ENCODE assay signal across 8 mouse cellular contexts in the genomic region with DNA sequence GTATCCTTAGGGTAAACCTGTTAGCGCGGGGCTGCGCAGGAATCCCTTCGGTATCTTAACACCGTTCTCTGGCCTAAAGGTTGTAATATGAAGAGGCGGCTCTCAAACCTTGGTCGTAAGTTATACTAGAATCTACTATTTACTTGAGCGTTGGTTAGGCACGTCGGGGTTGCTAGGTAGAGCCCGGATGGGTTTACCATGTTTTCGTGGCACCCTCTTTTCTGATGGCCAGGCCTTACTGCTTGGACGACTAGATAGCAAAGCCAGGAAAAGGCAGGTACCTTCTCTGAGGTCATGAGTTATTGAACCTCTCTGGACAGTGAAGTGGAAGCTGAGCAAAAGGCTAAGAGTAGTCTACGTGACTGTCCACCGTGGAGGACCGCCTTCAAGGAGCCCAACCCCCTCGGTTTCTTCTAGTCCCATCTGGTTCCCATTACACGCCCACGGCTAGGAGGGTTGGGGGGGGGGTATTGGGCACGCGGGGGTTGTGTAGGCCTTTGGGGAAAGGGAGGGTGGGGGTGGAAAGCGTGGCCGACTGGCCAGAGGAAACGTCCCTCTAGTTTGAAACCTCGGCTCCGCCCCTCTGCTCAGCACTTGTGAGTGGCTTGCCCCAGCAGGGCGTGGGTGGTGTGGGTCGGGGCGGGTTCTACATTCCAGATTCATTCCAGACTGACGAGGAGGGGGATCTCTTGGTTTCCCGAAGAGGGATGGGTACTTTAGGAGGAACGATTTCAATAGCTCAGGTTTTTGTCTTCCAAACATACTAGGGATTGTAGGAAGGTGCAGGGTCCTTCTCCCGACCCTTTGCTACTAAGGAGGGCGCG. TPM values are rescaled to one million over a fixed set of nuclear protein-coding genes. Genes with fewer than 3 reads are reported as not detected.
DNase-seq lines count a peak whose midpoint lies in the region; ATAC-seq and TF ChIP-seq lines count a peak whose summit lies in the region.

No protein-coding gene starts in this region.

- peak overlapping the region; percentile 95 for H3K4me2 ChIP-seq in forebrain, embryonic 13.5 days
- peak overlapping the region; percentile 81 for H3K4me2 ChIP-seq in lung, embryonic 15.5 days

- DNase-seq in CD8-positive naive resting alpha-beta T cell, adult 2 months (ENCODE audit: low read depth in 2 of 2, low spot score in 2 of 2) = peak; percentile 41 to 43
- peak; percentile 92 for DNase-seq in brain, adult 2 months (ENCODE audit: low read depth, low spot score)
- DNase-seq in heart, postnatal 10 days = peak; percentile 92 to 93
- DNase-seq in kidney, postnatal 36 days = peak; percentile 94
- DNase-seq in thymus, adult 2 months = peak; percentile 67

- no peak for TF ChIP-seq POLR2A in olfactory bulb, adult 2 months (IDR thresholded peaks at IDR 0.05; ENCODE audit: insufficient read depth, low read depth, low read length)
- TF ChIP-seq POLR2A in thymus, adult 2 months (IDR thresholded peaks at IDR 0.05; ENCODE audit: control insufficient read depth, extremely low read depth, insufficient read depth, low read length, poor library complexity) = no peak

- H3K4me1 ChIP-seq in forebrain, embryonic 13.5 days = peaks cover 52% of the 10 kb centered on the region
- peaks cover 52% of the 10 kb centered on the region for H3K4me1 ChIP-seq in lung, embryonic 15.5 days
- peaks cover 59% of the 10 kb centered on the region for H3K4me1 ChIP-seq in olfactory bulb, adult 2 months (ENCODE audit: control insufficient read depth, insufficient read depth, low read length)
- H3K4me1 ChIP-seq in thymus, adult 2 months (replicated peaks; ENCODE audit: control insufficient read depth, insufficient read depth, low read length) = peaks cover 60% of the 10 kb centered on the region

- H3K27ac ChIP-seq in forebrain, embryonic 13.5 days = peak overlapping the region; percentile 57; the same call in 1 of the 2 replicates
- peak overlapping the region; percentile 100 for H3K27ac ChIP-seq in lung, embryonic 15.5 days
- H3K27ac ChIP-seq in olfactory bulb, adult 2 months (ENCODE audit: insufficient read depth, low read depth, low read length) = peak overlapping the region; percentile 91
- peak overlapping the region; percentile 80 for H3K27ac ChIP-seq in thymus, adult 2 months (ENCODE audit: control insufficient read depth, insufficient read depth, low read length)

- 4% methylated on average over 35 of the region's 35 CpGs for WGBS in forebrain, embryonic 13.5 days
- 1% methylated on average over 35 of the region's 35 CpGs for WGBS in lung, embryonic 15.5 days
- 5% methylated on average over 35 of the region's 35 CpGs for WGBS in olfactory bulb, adult 2 months
- 4% methylated on average over 35 of the region's 35 CpGs for WGBS in thymus, adult 2 months

- peak; percentile 15; the same call in 1 of the 2 replicates for ATAC-seq in forebrain, embryonic 13.5 days
- peak; percentile 76 for ATAC-seq in lung, embryonic 15.5 days (ENCODE audit: borderline replicate concordance, extremely low read depth, low FRiP score, low TSS enrichment)

- no peaks in the 10 kb centered on the region for H3K9me3 ChIP-seq in forebrain, embryonic 13.5 days (replicated peaks)
- no peaks in the 10 kb centered on the region for H3K9me3 ChIP-seq in lung, embryonic 15.5 days

- peak overlapping the region; percentile 59 for H3K4me3 ChIP-seq in forebrain, embryonic 13.5 days
- H3K4me3 ChIP-seq in lung, embryonic 15.5 days = peak overlapping the region; percentile 75
- H3K4me3 ChIP-seq in olfactory bulb, adult 2 months (ENCODE audit: insufficient read depth, low read depth, low read length) = peak overlapping the region; percentile 64
- H3K4me3 ChIP-seq in thymus, adult 2 months (ENCODE audit: control insufficient read depth, insufficient read depth, low read length) = peak overlapping the region; percentile 61

- no peak for TF ChIP-seq CTCF in olfactory bulb, adult 2 months (IDR thresholded peaks at IDR 0.05; ENCODE audit: insufficient read depth, low read depth, low read length)
- TF ChIP-seq CTCF in thymus, adult 2 months (IDR thresholded peaks at IDR 0.05; ENCODE audit: borderline replicate concordance, control insufficient read depth, extremely low read depth, insufficient read depth, low read length, poor library complexity) = no peak

- no peaks in the 10 kb centered on the region for H3K36me3 ChIP-seq in forebrain, embryonic 13.5 days (ENCODE audit: poor library complexity, severe bottlenecking)
- H3K36me3 ChIP-seq in lung, embryonic 15.5 days = peaks cover 17% of the 10 kb centered on the region
- no peaks in the 10 kb centered on the region for H3K36me3 ChIP-seq in thymus, adult 2 months (ENCODE audit: control insufficient read depth, insufficient read depth, low read length)

- H3K9ac ChIP-seq in forebrain, embryonic 13.5 days = peak overlapping the region; percentile 75
- H3K9ac ChIP-seq in lung, embryonic 15.5 days = peak overlapping the region; percentile 88

- peaks cover 57% of the 10 kb centered on the region for H3K27me3 ChIP-seq in forebrain, embryonic 13.5 days
- H3K27me3 ChIP-seq in lung, embryonic 15.5 days = no peaks in the 10 kb centered on the region
- H3K27me3 ChIP-seq in thymus, adult 2 months (ENCODE audit: control insufficient read depth, insufficient read depth, low read length) = no peaks in the 10 kb centered on the region

- intact Hi-C loops in heart, postnatal 10 days (cut with DNase I) = loop anchor here (2.0 to 10.0 kb wide), 3 partner anchors 25 to 473 kb away; a partner anchor contains a TSS

RNA-seq across cellular contexts. Expression of a gene that starts 0.8 kb away (rescaled TPM):
- polyA plus RNA-seq in forebrain, embryonic 13.5 days (2015; fragmentation: Nextera tagmentation; extraction: Ambion mirVana) = 6.7 and 7.0 TPM in 2 replicates
- 1 to 10 TPM; 5.0 to 7.0 TPM for total RNA-seq in heart, postnatal 10 days (2021)
- polyA plus RNA-seq in lung, embryonic 15.5 days (2015; fragmentation: Nextera tagmentation; extraction: Ambion mirVana) = 11.8 TPM in 2 replicates
- not detected in 2 replicates for polyA plus RNA-seq in olfactory bulb, adult 2 months (2012; ENCODE audit: insufficient read depth, insufficient read length, low replicate concordance, missing spikeins)
- 14.2 and 15.0 TPM in 2 replicates for polyA plus RNA-seq in thymus, adult 2 months (2012; rRNA removed)

RNA-seq across cellular contexts. Expression of a gene that starts 0.9 kb away (rescaled TPM):
- 1.6 and 2.0 TPM in 2 replicates for polyA plus RNA-seq in forebrain, embryonic 13.5 days (2015; fragmentation: Nextera tagmentation; extraction: Ambion mirVana)
- total RNA-seq in heart, postnatal 10 days (2021) = 10 to 100 TPM in 1 of 2 experiments, 1 to 10 TPM in 1; 8.5 to 11.7 TPM
- polyA plus RNA-seq in lung, embryonic 15.5 days (2015; fragmentation: Nextera tagmentation; extraction: Ambion mirVana) = 14.2 and 15.4 TPM in 2 replicates
- polyA plus RNA-seq in olfactory bulb, adult 2 months (2012; ENCODE audit: insufficient read depth, insufficient read length, low replicate concordance, missing spikeins) = not detected in 2 replicates
- 69.3 and 79.2 TPM in 2 replicates for polyA plus RNA-seq in thymus, adult 2 months (2012; rRNA removed)

RNA-seq across cellular contexts. Expression of a gene that starts 24.7 kb away (rescaled TPM):
- polyA plus RNA-seq in forebrain, embryonic 13.5 days (2015; fragmentation: Nextera tagmentation; extraction: Ambion mirVana) = 2.6 and 2.7 TPM in 2 replicates
- total RNA-seq in heart, postnatal 10 days (2021) = 10 to 100 TPM; 45.9 to 46.8 TPM
- 33.1 and 37.6 TPM in 2 replicates for polyA plus RNA-seq in lung, embryonic 15.5 days (2015; fragmentation: Nextera tagmentation; extraction: Ambion mirVana)
- polyA plus RNA-seq in olfactory bulb, adult 2 months (2012; ENCODE audit: insufficient read depth, insufficient read length, low replicate concordance, missing spikeins) = not detected in 2 replicates
- 168 and 185 TPM in 2 replicates for polyA plus RNA-seq in thymus, adult 2 months (2012; rRNA removed)

RNA-seq across cellular contexts. Expression of a gene that starts 37.5 kb away (rescaled TPM):
- 0.60 and 0.83 TPM in 2 replicates for polyA plus RNA-seq in forebrain, embryonic 13.5 days (2015; fragmentation: Nextera tagmentation; extraction: Ambion mirVana)
- total RNA-seq in heart, postnatal 10 days (2021) = not detected
- polyA plus RNA-seq in lung, embryonic 15.5 days (2015; fragmentation: Nextera tagmentation; extraction: Ambion mirVana) = 0.20 and 0.34 TPM in 2 replicates
- polyA plus RNA-seq in olfactory bulb, adult 2 months (2012; ENCODE audit: insufficient read depth, insufficient read length, low replicate concordance, missing spikeins) = not detected in 2 replicates
- 1.6 and 1.8 TPM in 2 replicates for polyA plus RNA-seq in thymus, adult 2 months (2012; rRNA removed)

RNA-seq across cellular contexts. Expression of a gene that starts 46.5 kb away (rescaled TPM):
- polyA plus RNA-seq in forebrain, embryonic 13.5 days (2015; fragmentation: Nextera tagmentation; extraction: Ambion mirVana) = 65.1 and 74.7 TPM in 2 replicates
- total RNA-seq in heart, postnatal 10 days (2021) = 10 to 100 TPM; 95.8 to 96.3 TPM
- polyA plus RNA-seq in lung, embryonic 15.5 days (2015; fragmentation: Nextera tagmentation; extraction: Ambion mirVana) = 72.6 and 73.6 TPM in 2 replicates
- 404 and 471 TPM in 2 replicates for polyA plus RNA-seq in olfactory bulb, adult 2 months (2012; ENCODE audit: insufficient read depth, insufficient read length, low replicate concordance, missing spikeins)
- polyA plus RNA-seq in thymus, adult 2 months (2012; rRNA removed) = 35.3 and 40.3 TPM in 2 replicates

Comparison
In these comparisons a context has a peak if more than half of its experiments do, and no peak if none do; other contexts are left out.
1. Peak in every context shown above with its lines: DNase-seq, ATAC-seq, H3K4me3 ChIP-seq and H3K27ac ChIP-seq.
2. DNase-seq: peak in every context shown above with its lines; median percentile 94 in kidney, postnatal 36 days; 92 in heart, postnatal 10 days; 92 in brain, adult 2 months; 67 in thymus, adult 2 months; 42 in CD8-positive naive resting alpha-beta T cell, adult 2 months.